Mouse (Mus musculus): ENCODE results near the gene Ern1. TPM values are rescaled to one million over a fixed set of nuclear protein-coding genes. Genes with fewer than 3 reads are reported as not detected.

Gene Ern1
- 11.3 and 11.9 TPM in 2 replicates for polyA plus RNA-seq (2012; rRNA removed)

GRCm38 (mm10) chr11:106487733-106488115, at the start of gene Ern1:
TSS of gene Ern1 (minus strand) at chr11:106487852.
- peak; percentile 97 for DNase-seq (ENCODE audit: low read depth)
- TF ChIP-seq CTCF (IDR thresholded peaks at IDR 0.05; ENCODE audit: borderline replicate concordance, extremely low read depth, insufficient read depth, insufficient read length) (no peak), POLR2A (IDR thresholded peaks at IDR 0.05; ENCODE audit: borderline replicate concordance, extremely low read depth, insufficient read depth, insufficient read length, poor library complexity, severe bottlenecking) (peak; percentile 82)

- peak; percentile 57 for DNase-seq (ENCODE audit: low read depth)
- TF ChIP-seq POLR2A (IDR thresholded peaks at IDR 0.05; ENCODE audit: borderline replicate concordance, extremely low read depth, insufficient read depth, insufficient read length, poor library complexity, severe bottlenecking) (no peak), CTCF (IDR thresholded peaks at IDR 0.05; ENCODE audit: borderline replicate concordance, extremely low read depth, insufficient read depth, insufficient read length) (no peak)
Measured at GRCm38 (mm10) chr11:106536253-106536912, 48.7 kb upstream of the Ern1 start.

GRCm38 (mm10) chr11:106535660-106536252, 48.1 kb upstream of the Ern1 start:
- DNase-seq (ENCODE audit: low read depth) = no peak
- no peak for TF ChIP-seq POLR2A (IDR thresholded peaks at IDR 0.05; ENCODE audit: borderline replicate concordance, extremely low read depth, insufficient read depth, insufficient read length, poor library complexity, severe bottlenecking)
- TF ChIP-seq CTCF (IDR thresholded peaks at IDR 0.05; ENCODE audit: borderline replicate concordance, extremely low read depth, insufficient read depth, insufficient read length) = no peak

- TF ChIP-seq CTCF (IDR thresholded peaks at IDR 0.05; ENCODE audit: borderline replicate concordance, extremely low read depth, insufficient read depth, insufficient read length) = no peak
- no peak for TF ChIP-seq POLR2A (IDR thresholded peaks at IDR 0.05; ENCODE audit: borderline replicate concordance, extremely low read depth, insufficient read depth, insufficient read length, poor library complexity, severe bottlenecking)
- no peak for DNase-seq (ENCODE audit: low read depth)
Measured at GRCm38 (mm10) chr11:106532248-106532790, 44.7 kb upstream of the Ern1 start.

GRCm38 (mm10) chr11:106529786-106530185, 42.1 kb upstream of the Ern1 start:
- DNase-seq (ENCODE audit: low read depth) = no peak

GRCm38 (mm10) chr11:106529113-106529512, 41.5 kb upstream of the Ern1 start:
- DNase-seq (ENCODE audit: low read depth) = peak; percentile 62
- no peak for TF ChIP-seq POLR2A (IDR thresholded peaks at IDR 0.05; ENCODE audit: borderline replicate concordance, extremely low read depth, insufficient read depth, insufficient read length, poor library complexity, severe bottlenecking)
- TF ChIP-seq CTCF (IDR thresholded peaks at IDR 0.05; ENCODE audit: borderline replicate concordance, extremely low read depth, insufficient read depth, insufficient read length) = no peak

More at GRCm38 (mm10) chr11:106529786-106530185, 42.1 kb upstream of the Ern1 start:
- TF ChIP-seq CTCF (IDR thresholded peaks at IDR 0.05; ENCODE audit: borderline replicate concordance, extremely low read depth, insufficient read depth, insufficient read length) (no peak), POLR2A (IDR thresholded peaks at IDR 0.05; ENCODE audit: borderline replicate concordance, extremely low read depth, insufficient read depth, insufficient read length, poor library complexity, severe bottlenecking) (no peak)

GRCm38 (mm10) chr11:106527926-106528325, 40.3 kb upstream of the Ern1 start:
- no peak for DNase-seq (ENCODE audit: low read depth)
- TF ChIP-seq POLR2A (IDR thresholded peaks at IDR 0.05; ENCODE audit: borderline replicate concordance, extremely low read depth, insufficient read depth, insufficient read length, poor library complexity, severe bottlenecking) = no peak
- no peak for TF ChIP-seq CTCF (IDR thresholded peaks at IDR 0.05; ENCODE audit: borderline replicate concordance, extremely low read depth, insufficient read depth, insufficient read length)

GRCm38 (mm10) chr11:106527147-106527821, 39.6 kb upstream of the Ern1 start:
- no peak for DNase-seq (ENCODE audit: low read depth)
- TF ChIP-seq POLR2A (IDR thresholded peaks at IDR 0.05; ENCODE audit: borderline replicate concordance, extremely low read depth, insufficient read depth, insufficient read length, poor library complexity, severe bottlenecking) (no peak), CTCF (IDR thresholded peaks at IDR 0.05; ENCODE audit: borderline replicate concordance, extremely low read depth, insufficient read depth, insufficient read length) (no peak)

- no peak for DNase-seq (ENCODE audit: low read depth)
- no peak for TF ChIP-seq POLR2A (IDR thresholded peaks at IDR 0.05; ENCODE audit: borderline replicate concordance, extremely low read depth, insufficient read depth, insufficient read length, poor library complexity, severe bottlenecking)
- peak; percentile 18; the same call in 1 of the 2 replicates for TF ChIP-seq CTCF (IDR thresholded peaks at IDR 0.05; ENCODE audit: borderline replicate concordance, extremely low read depth, insufficient read depth, insufficient read length)
Measured at GRCm38 (mm10) chr11:106522538-106522937, 34.9 kb upstream of the Ern1 start.

- TF ChIP-seq CTCF (IDR thresholded peaks at IDR 0.05; ENCODE audit: borderline replicate concordance, extremely low read depth, insufficient read depth, insufficient read length) (no peak), POLR2A (IDR thresholded peaks at IDR 0.05; ENCODE audit: borderline replicate concordance, extremely low read depth, insufficient read depth, insufficient read length, poor library complexity, severe bottlenecking) (no peak)
- no peak for DNase-seq (ENCODE audit: low read depth)
Measured at GRCm38 (mm10) chr11:106521612-106522011, 34.0 kb upstream of the Ern1 start.

- no peak for DNase-seq (ENCODE audit: low read depth)
- TF ChIP-seq CTCF (IDR thresholded peaks at IDR 0.05; ENCODE audit: borderline replicate concordance, extremely low read depth, insufficient read depth, insufficient read length) = no peak
- TF ChIP-seq POLR2A (IDR thresholded peaks at IDR 0.05; ENCODE audit: borderline replicate concordance, extremely low read depth, insufficient read depth, insufficient read length, poor library complexity, severe bottlenecking) = no peak
Measured at GRCm38 (mm10) chr11:106520404-106520803, 32.8 kb upstream of the Ern1 start.
